Mouse (Mus musculus) hindbrain, embryonic 12.5 days (tissue): ENCODE measurements around the gene Tdrd12. TPM values are rescaled to one million over a fixed set of nuclear protein-coding genes. Genes with fewer than 3 reads are reported as not detected.
A peak's percentile ranks its signal among the peaks of the same experiment; 100 is the strongest.
"Not testable (repeated sequence)": the region's sequence is repeated elsewhere in the genome, so short reads cannot be mapped to it uniquely, and the experiment has no call there.

Source experiments
- ATAC-seq: fragments of 200-750 bp; cut with Nextera tagmentation; 2 replicates; pipeline ENCODE4 v1.8.0; 2017; ENCODE audit warnings: moderate TSS enrichment; ENCODE audit not compliant: low FRiP score
- H3K27ac ChIP-seq: fragments of 300-500 bp; sonication (generic); 2 replicates; pipeline ENCODE4 v1.5.1; 2016; ENCODE audit warnings: mild to moderate bottlenecking
- H3K27me3 ChIP-seq: fragments of 300-500 bp; sonication (generic); 2 replicates; pipeline ENCODE4 v1.6.1; 2016; ENCODE audit warnings: mild to moderate bottlenecking
- H3K36me3 ChIP-seq: fragments of 300-500 bp; sonication (generic); 2 replicates; pipeline ENCODE4 v1.6.1; 2016; ENCODE audit warnings: mild to moderate bottlenecking
- H3K4me1 ChIP-seq: fragments of 300-500 bp; sonication (generic); 2 replicates; pipeline ENCODE4 v1.6.1; 2016
- H3K4me2 ChIP-seq: fragments of 300-500 bp; sonication (generic); replicated peaks from 2 replicates; pipeline ENCODE4 v1.6.1; 2016; ENCODE audit warnings: mild to moderate bottlenecking
- H3K4me3 ChIP-seq: fragments of 300-500 bp; sonication (generic); 2 replicates; pipeline ENCODE4 v1.5.1; 2016; ENCODE audit warnings: mild to moderate bottlenecking
- H3K9ac ChIP-seq: fragments of 300-500 bp; sonication (generic); 2 replicates; pipeline ENCODE4 v1.6.1; 2016; ENCODE audit warnings: mild to moderate bottlenecking, moderate library complexity
- H3K9me3 ChIP-seq: fragments of 300-500 bp; sonication (generic); replicated peaks from 2 replicates; pipeline ENCODE4 v1.6.1; 2016; ENCODE audit warnings: mild to moderate bottlenecking
- WGBS: fragments of 180-500 bp; shearing (Covaris S2); methylation state at CpG from one replicate; pipeline ENCODE4 v1.1.7; 2016; 5-methylcytosine and 5-hydroxymethylcytosine counted together
- polyA plus RNA-seq: library from polyadenylated mRNA; unstranded; fragments of >200 nt; fragmentation: Nextera tagmentation; extraction: Ambion mirVana; gene quantifications from 2 replicates; pipeline ENCODE4 v1.2.1, GENCODE M21; 2016

Gene Tdrd12
- polyA plus RNA-seq, result 0.66 TPM in 1 of 2 replicates, not detected in the other

DNA sequence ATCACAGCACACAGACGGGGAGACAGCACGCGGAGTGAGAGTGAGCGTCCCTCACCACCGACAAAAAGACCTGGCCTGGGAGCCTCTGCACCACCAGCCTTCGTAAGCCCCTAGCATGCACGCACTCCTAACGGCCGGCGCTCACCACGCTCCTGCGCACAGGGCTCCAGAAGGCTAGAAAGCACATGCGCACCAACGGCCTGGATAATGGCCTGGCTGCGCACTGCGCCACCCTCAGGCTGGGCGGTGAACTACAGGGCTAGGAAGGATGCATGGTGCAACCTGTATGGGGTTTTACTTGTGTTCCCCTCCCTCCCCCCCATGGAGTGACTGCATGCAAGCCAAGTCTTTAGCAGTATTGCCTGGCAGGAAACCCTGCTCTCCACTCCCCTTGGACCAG, at the start of gene Tdrd12:
TSS of gene Tdrd12 (minus strand) at position 184 of the 400 bp plus-strand sequence.
- Histone ChIP-seq H3K4me1 (no peaks in the 10 kb centered on the region), H3K4me2 (no peak within 1 kb of the TSS), H3K9ac (no peak within 1 kb of the TSS), H3K4me3 (no peak within 1 kb of the TSS), H3K9me3 (no peaks in the 10 kb centered on the region), H3K27me3 (no peaks in the 10 kb centered on the region), H3K27ac (no peak within 1 kb of the TSS), H3K36me3 (no peaks in the 10 kb centered on the region)
- WGBS, result 85% methylated on average over 17 of the region's 17 CpGs
- ATAC-seq, result no peak

DNA sequence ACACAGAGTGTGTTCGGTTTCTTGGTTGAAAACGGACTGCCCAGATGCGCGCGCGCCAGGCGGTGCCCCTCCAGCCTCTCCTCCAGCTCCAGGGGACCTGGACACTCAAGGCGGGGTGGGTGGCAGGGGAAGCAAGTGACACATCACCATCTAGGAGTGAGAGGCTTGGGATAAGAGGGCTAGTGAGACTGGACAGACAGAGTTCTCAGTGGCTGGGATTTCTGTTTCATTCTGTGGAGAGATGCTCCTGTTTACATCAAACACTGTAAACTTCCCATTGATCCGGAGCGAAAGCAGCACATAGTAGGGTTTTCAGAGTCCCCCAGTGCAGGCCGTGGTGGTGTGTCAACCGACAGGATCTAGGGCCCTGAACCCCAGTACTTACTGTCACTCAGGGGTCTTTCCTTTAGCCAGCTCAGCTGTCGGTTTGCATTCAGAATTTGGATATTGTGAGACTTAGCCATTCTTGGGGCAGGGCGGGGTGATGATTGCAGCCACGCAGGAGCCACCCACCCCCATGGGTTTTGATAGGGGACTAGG, 49.4 kb upstream of the Tdrd12 start:
- no peak overlapping the region for H3K27ac ChIP-seq
- peak overlapping the region; percentile 81 for H3K9ac ChIP-seq
- peaks cover 25% of the 10 kb centered on the region for H3K4me1 ChIP-seq
- H3K36me3 ChIP-seq, result peaks cover 5% of the 10 kb centered on the region
- no peaks in the 10 kb centered on the region for H3K9me3 ChIP-seq
- WGBS, result 24% methylated on average over 15 of the region's 15 CpGs
- H3K4me2 ChIP-seq, result peak overlapping the region; percentile 99
- peaks cover 35% of the 10 kb centered on the region for H3K27me3 ChIP-seq
- ATAC-seq, result no peak
- H3K4me3 ChIP-seq, result peak overlapping the region; percentile 86

DNA sequence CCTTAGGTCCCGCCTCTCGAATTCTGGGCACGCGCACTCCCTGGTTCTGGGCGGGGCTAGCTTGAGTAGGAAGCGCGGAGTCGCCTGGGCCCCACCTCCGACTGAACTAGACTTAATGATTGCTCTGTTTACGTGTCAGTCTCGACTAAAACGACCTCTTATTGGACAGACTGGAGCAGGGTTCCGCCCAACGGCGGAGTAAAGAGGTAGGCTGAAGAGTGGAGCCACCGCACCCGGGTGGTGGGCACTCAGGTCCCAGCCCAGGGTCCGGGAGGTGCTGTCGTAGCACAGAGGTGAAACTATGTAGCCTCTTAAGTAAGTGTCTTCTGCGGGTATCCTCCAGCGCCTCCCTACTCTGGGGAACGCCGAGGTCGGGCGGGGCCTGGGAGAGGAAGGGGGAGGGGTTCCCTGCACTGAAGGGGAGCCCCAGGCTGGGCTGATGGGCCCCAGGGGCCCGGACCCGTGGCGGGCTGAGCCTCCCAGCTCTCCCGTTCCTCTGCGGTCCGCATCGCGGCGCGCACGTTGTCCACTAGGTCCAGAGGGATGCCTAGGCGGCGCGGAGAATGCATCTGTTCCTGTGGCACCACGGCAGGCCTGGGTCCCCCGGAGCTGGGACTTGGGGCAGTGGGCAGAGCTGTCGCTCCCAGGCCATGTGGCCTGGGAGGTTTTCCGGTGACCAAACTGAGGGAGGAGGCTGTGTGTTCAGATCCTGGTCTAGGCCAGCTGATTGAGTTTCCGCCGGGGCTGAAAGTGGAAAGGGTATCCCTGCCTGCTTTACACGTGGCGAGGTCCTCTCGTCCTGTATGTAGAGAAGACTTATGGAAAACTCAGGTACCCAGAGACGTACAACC, 48.7 kb upstream of the Tdrd12 start, which contains the start of gene Ankrd27:
TSS of gene Ankrd27 (plus strand) at position 190 of the 851 bp plus-strand sequence.
- WGBS, result under 1% methylated on average over 49 of the region's 49 CpGs
- Histone ChIP-seq H3K4me2 (peak within 1 kb of the TSS; percentile 99), H3K9me3 (no peaks in the 10 kb centered on the region), H3K27me3 (peaks cover 38% of the 10 kb centered on the region), H3K27ac (peak within 1 kb of the TSS; percentile 80), H3K4me1 (peaks cover 25% of the 10 kb centered on the region), H3K36me3 (no peaks in the 10 kb centered on the region), H3K9ac (peak within 1 kb of the TSS; percentile 81), H3K4me3 (peak within 1 kb of the TSS; percentile 86)
- peak; percentile 99 for ATAC-seq

DNA sequence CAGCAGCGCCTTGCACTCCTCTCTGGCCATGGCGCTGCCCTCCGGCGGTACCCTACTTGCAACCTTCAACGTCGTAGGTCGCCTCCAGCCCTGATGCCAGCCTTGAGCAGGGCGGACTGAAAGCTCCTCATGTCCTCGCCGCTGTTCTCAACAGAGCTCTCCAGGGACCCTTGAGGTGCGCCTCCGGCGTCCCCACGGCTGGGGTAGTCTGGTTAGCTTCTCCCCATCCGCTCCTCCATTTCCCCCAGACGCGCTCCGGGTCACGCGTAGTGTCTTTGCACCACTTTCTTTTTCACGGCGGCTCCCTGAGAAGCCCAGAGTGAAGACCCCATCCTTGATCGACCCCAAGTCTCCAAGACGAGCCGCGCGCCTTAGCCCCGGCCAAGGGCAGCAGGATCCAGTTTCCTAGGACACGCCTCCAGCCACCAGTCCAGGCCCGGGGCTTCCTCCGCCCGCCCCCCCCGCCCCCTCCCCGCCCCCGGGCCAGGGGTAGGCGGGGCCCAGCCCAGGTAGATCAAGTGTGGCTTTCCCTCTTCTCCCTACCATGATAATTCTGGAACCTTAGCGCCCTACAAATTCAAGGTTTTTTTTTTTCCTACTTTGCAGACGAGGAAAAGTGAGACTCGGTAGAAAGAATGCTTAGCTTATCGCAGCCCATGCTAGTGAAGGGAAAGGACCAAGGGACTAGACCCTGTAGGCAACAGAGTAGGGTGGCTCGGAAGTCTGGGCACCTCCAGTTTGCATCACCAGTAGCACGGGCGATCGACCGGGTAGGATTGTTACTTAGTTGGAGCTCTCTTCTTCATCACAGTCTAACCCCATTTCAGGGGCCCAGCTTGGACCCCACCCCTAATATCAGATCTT, 47.9 kb upstream of the Tdrd12 start, which contains the start of gene Rgs9bp:
TSS of gene Rgs9bp (minus strand) at position 392 of the 864 bp plus-strand sequence.
- H3K27me3 ChIP-seq, result peaks cover 38% of the 10 kb centered on the region
- H3K4me1 ChIP-seq, result peaks cover 25% of the 10 kb centered on the region
- peak within 1 kb of the TSS; percentile 99 for H3K4me2 ChIP-seq
- H3K4me3 ChIP-seq, result peak within 1 kb of the TSS; percentile 86
- H3K27ac ChIP-seq, result peak within 1 kb of the TSS; percentile 80
- peak within 1 kb of the TSS; percentile 81 for H3K9ac ChIP-seq
- under 1% methylated on average over 43 of the region's 45 CpGs for WGBS
- H3K36me3 ChIP-seq, result no peaks in the 10 kb centered on the region
- peak; percentile 74 for ATAC-seq
- H3K9me3 ChIP-seq, result no peaks in the 10 kb centered on the region

DNA sequence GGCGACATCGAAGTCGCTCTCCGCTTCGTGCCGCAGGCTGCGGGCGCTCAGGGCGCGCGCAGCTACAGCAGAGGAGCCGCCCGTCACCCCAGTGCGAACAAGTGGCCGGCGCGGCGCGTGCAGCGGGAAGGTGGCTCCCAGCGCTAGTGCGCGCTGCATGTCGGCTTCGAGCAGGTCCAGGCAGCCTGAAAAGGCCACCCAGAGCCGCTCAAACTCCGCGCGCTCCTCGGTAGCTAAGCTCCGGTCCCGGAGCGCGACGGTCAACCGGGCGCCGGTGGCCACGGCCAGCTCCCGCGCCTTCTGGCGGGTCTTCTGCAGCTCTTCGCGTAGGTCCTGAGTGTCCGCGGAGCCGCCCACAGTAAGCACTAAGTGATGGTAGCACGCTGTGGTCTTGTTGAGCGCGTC, 47.2 kb upstream of the Tdrd12 start:
- Histone ChIP-seq H3K4me1 (peaks cover 25% of the 10 kb centered on the region), H3K27ac (no peak overlapping the region), H3K4me2 (peak overlapping the region; percentile 99), H3K9me3 (no peaks in the 10 kb centered on the region), H3K36me3 (no peaks in the 10 kb centered on the region), H3K9ac (peak overlapping the region; percentile 50), H3K4me3 (peak overlapping the region; percentile 86), H3K27me3 (peaks cover 38% of the 10 kb centered on the region)
- WGBS, result under 1% methylated on average over 50 of the region's 50 CpGs
- no peak for ATAC-seq

DNA sequence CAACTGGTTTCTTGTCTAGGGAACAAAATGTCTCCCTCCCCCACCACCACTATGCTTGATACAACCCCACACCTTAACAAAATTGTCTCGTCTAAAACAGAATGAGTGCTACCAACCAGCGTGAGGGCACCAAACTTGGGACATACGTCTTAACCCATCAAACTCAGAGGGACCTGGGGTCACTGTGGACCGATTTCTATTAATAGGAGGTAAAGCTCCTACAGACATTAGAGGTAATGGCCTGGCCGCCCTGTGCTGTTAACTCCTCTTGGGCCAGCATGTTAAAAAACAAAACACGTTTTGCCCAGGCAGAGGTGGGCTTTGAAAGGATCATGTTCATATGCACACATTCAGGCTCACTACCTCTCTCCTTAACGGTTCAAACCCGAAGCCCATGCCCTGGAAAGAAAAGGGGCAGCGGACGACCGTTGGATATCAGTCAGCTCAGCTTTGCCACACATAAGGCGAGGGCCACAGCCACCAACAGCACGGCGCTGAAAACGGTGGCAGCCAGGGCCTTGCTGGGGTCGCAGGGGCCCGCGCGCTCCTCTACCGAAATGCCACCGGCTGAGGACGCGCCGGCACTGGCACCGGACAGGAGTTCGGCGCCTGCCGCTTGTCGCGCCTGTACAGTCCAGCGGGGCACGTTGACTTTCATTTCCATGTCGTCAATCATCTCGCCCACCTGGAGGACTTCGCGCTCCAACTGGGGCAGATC, 46.7 kb upstream of the Tdrd12 start:
- H3K4me1 ChIP-seq, result peaks cover 25% of the 10 kb centered on the region
- WGBS, result 4% methylated on average over 36 of the region's 36 CpGs
- no peak for ATAC-seq
- H3K4me2 ChIP-seq, result peak overlapping the region; percentile 99
- H3K27ac ChIP-seq, result no peak overlapping the region
- H3K27me3 ChIP-seq, result peaks cover 38% of the 10 kb centered on the region
- peak overlapping the region; percentile 86 for H3K4me3 ChIP-seq
- no peaks in the 10 kb centered on the region for H3K9me3 ChIP-seq
- no peaks in the 10 kb centered on the region for H3K36me3 ChIP-seq
- H3K9ac ChIP-seq, result peak overlapping the region; percentile 50

DNA sequence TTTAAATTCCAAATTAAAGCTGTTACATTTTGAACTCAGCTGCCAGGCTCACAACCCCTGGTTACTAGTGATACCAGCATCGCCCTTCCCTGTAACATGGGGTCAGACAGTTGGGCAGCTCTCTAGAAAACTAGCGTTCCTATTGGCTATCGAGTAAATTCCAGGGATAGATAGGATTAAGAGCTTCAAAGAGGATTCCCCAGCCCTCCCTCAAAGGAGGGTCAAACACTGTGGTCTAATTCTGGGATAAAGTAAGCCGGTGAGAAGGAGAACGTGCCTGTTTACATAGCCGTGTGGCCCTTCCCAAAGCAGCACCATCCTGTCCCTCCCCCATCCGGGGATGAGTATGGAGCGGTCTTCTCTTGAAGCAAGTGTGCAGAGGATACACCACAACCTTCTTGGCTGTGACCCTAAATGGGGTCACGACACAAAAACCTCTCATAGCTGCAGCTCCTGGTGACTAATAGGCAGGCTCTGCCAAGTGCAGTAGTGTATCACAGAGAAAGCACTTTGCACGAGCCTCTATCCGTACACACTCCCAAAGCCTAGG, 46.0 kb upstream of the Tdrd12 start:
- no peak overlapping the region for H3K27ac ChIP-seq
- no peak overlapping the region for H3K9ac ChIP-seq
- H3K4me3 ChIP-seq, result no peak overlapping the region
- H3K4me1 ChIP-seq, result peaks cover 25% of the 10 kb centered on the region
- H3K36me3 ChIP-seq, result no peaks in the 10 kb centered on the region
- no peaks in the 10 kb centered on the region for H3K9me3 ChIP-seq
- 16% methylated on average over 11 of the region's 11 CpGs for WGBS
- no peak overlapping the region for H3K4me2 ChIP-seq
- H3K27me3 ChIP-seq, result peaks cover 38% of the 10 kb centered on the region
- ATAC-seq, result no peak

DNA sequence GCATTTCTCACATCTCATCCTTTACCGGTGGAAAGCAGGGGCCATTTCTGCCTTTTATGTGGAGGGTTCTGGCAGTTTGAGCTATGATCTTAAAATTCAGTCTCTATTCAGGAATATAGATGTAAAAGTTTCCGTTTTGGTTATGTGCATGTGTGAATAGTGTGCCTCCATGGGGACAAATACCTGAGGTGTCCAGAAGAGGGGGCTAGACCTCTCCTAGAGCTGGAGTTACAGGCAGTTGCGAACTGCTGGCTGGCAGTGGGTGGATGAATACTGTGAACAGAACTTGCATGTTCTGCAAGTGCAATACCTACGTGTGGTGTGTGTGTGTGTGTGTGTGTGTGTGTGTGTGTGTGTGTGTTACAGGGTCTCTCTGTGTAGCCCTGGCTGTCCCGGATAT, 45.2 kb upstream of the Tdrd12 start:
- Histone ChIP-seq H3K4me1 (peaks cover 22% of the 10 kb centered on the region), H3K9ac (no peak overlapping the region), H3K27me3 (peaks cover 38% of the 10 kb centered on the region), H3K27ac (no peak overlapping the region), H3K9me3 (no peaks in the 10 kb centered on the region), H3K36me3 (no peaks in the 10 kb centered on the region), H3K4me3 (no peak overlapping the region), H3K4me2 (no peak overlapping the region)
- ATAC-seq, result no peak
- 78% methylated on average over 5 of the region's 5 CpGs for WGBS

DNA sequence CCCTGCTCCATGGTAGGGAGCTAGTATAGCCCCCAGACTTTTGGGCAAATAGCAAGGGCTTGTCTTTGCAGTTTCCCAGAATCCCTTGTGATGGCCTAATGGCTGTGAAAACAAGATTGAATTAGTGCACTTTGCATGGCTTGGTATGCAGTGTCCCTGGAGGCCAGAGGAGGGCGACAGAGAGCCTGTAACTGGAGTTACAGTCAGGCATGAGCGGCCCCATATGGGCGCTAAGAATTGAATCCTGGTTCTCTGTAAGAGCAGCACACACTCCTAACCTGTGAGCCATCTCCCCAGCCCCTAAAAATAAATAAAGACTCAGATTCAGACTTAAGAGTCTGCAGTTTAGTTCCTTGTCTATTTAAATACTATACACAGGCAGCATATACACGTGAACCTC, 42.3 kb upstream of the Tdrd12 start:
- Histone ChIP-seq H3K27me3 (peaks cover 31% of the 10 kb centered on the region), H3K36me3 (no peaks in the 10 kb centered on the region), H3K9me3 (no peaks in the 10 kb centered on the region), H3K27ac (no peak overlapping the region), H3K4me1 (peaks cover 9% of the 10 kb centered on the region), H3K4me3 (no peak overlapping the region), H3K4me2 (no peak overlapping the region), H3K9ac (no peak overlapping the region)
- WGBS, result 27% methylated on average over 4 of the region's 4 CpGs
- ATAC-seq, result no peak

DNA sequence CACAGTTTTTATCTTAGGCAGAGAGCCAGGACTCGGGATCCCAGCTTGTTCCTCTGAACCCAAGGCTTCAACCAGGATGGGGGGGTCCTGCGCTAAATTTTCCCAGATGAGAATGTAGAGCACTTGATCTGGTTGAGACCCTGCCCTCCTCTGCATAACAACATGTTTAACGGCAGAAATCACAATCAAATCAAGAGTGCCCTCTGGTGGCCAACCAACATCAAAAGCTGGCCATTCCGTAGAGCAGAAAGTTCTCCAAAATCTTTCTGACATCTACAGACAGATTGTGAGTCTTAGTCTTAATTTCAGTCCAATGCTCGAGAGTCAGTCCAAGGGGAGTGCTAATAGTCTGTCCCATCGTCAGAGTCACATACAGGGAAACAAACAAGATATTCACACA, 33.3 kb upstream of the Tdrd12 start:
- not testable (repeated sequence) for ATAC-seq, H3K4me1 ChIP-seq, H3K27ac ChIP-seq, H3K4me2 ChIP-seq, H3K4me3 ChIP-seq, H3K9me3 ChIP-seq, H3K9ac ChIP-seq, H3K27me3 ChIP-seq, H3K36me3 ChIP-seq
- 16% methylated on average over 6 of the region's 6 CpGs for WGBS

DNA sequence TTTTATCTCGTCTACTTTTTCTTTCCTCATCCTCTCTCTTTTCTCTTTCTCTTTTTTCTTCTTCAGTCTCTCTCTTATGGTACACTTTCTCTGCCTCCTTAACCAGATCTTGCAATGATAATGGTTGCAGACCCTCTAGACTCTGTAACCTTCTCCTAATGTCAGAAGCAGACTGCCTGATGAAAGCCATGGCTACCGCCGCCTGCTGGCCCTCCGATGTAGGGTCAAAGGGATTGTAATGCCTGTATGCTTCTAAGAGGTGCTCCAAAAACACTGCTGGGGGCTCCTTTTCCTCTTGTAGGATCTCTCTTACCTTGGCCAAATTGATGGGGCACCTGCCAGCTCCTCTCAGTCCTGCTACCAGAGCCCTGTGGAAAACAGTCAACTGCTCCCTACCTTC, 32.2 kb upstream of the Tdrd12 start:
- not testable (repeated sequence) for ATAC-seq, H3K9ac ChIP-seq, H3K36me3 ChIP-seq, H3K4me3 ChIP-seq, H3K9me3 ChIP-seq, H3K27ac ChIP-seq, H3K4me1 ChIP-seq, H3K27me3 ChIP-seq, H3K4me2 ChIP-seq
- WGBS, result 83% methylated on average over 4 of the region's 4 CpGs
